10 mouse cellular contexts compared by ENCODE assay signal in genomic region chr13:109388626-109389220, GRCm38 (mm10).
A peak's percentile ranks its signal among the peaks of the same experiment; 100 is the strongest.
DNase-seq lines count a peak whose midpoint lies in the region.
"Had no signal": no experiment of that assay in that cellular context is flagged by ENCODE, and none has a peak within 500 bp of the region (broad histone marks: within the 10 kb centered on the region; RNA-seq: fewer than 3 reads in every experiment).

No protein-coding gene starts in this region.

- WGBS in embryonic facial prominence, embryonic 10.5 days = 83% methylated on average over 8 of the region's 8 CpGs

- H3K9me3 ChIP-seq in embryonic facial prominence, embryonic 10.5 days = no peaks in the 10 kb centered on the region

- no peaks in the 10 kb centered on the region for H3K36me3 ChIP-seq in embryonic facial prominence, embryonic 10.5 days (replicated peaks)

- no peaks in the 10 kb centered on the region for H3K27me3 ChIP-seq in embryonic facial prominence, embryonic 10.5 days (replicated peaks; ENCODE audit: low read depth, poor library complexity, severe bottlenecking)

- H3K27ac ChIP-seq in embryonic facial prominence, embryonic 10.5 days (replicated peaks) = no peak overlapping the region

- H3K4me1 ChIP-seq in embryonic facial prominence, embryonic 10.5 days = no peaks in the 10 kb centered on the region

- no peak overlapping the region for H3K4me3 ChIP-seq in embryonic facial prominence, embryonic 10.5 days

- peak; percentile 24 for DNase-seq in gastrocnemius, adult 18-20 months (ENCODE audit: low spot score)
- no peak for DNase-seq in gastrocnemius, postnatal 10 days
- DNase-seq in 416B (ENCODE audit: low read depth) (peak; percentile 60), liver (no peak)
- peak; percentile 63 for DNase-seq in cerebellum, adult 9-10 months
- peak; percentile 32 for DNase-seq in layer of hippocampus, adult 9-11 months
- no peak for DNase-seq in embryonic facial prominence, embryonic 10.5 days (ENCODE audit: low spot score)
- DNase-seq in adrenal gland, adult 8-10 months = no peak
- DNase-seq: lung, adult 18-20 months; right cerebral cortex, postnatal 4 days had no signal

Comparison
In these comparisons a context has a peak if more than half of its experiments do, and no peak if none do; other contexts are left out.
1. DNase-seq: peak in gastrocnemius, adult 18-20 months (single experiment), 416B (single experiment), cerebellum, adult 9-10 months (single experiment) and layer of hippocampus, adult 9-11 months (single experiment); none in gastrocnemius, postnatal 10 days (single experiment), embryonic facial prominence, embryonic 10.5 days (single experiment), liver (single experiment) and adrenal gland, adult 8-10 months (single experiment).